In the genomic region with DNA sequence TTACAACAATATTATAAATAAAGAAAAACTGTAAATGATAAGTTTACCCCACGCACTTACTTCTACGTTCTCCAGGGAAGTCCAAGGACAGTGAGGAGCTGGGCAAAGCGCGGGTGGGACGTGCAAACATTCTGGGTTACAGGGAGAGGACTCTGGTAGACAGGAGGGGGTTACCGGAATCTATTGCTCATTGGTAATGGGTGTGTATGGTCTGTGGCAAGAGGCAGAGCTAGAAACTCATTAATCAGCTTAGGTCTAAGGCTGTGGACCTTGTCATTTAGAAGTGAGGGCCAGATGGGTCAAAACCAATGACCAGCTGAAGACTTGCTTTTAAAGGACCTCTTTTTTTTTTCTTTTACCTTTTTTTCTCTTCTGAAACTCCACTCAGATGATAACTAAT, we compare ENCODE assay signal across 19 mouse cellular contexts.
A peak's percentile ranks its signal among the peaks of the same experiment; 100 is the strongest.
DNase-seq lines count a peak whose midpoint lies in the region; ATAC-seq and TF ChIP-seq lines count a peak whose summit lies in the region.
"Had no signal": no experiment of that assay in that cellular context is flagged by ENCODE, and none has a peak within 500 bp of the region (broad histone marks: within the 10 kb centered on the region; RNA-seq: fewer than 3 reads in every experiment).

No protein-coding gene starts in this region.

- H3K4me3 ChIP-seq in kidney, adult 2 months (ENCODE audit: insufficient read depth, low read depth, low read length): peak overlapping the region; percentile 43
- H3K4me3 ChIP-seq in kidney, embryonic 15.5 days (replicated peaks): no peak overlapping the region
- H3K4me3 ChIP-seq in liver, embryonic 13.5 days (replicated peaks): peak overlapping the region; percentile 6; the same call in 1 of the 2 replicates
- peak overlapping the region; percentile 47 for H3K4me3 ChIP-seq in liver, postnatal 0 days (ENCODE audit: low read depth, low read length)
- H3K4me3 ChIP-seq: embryonic facial prominence, embryonic 13.5 days; forebrain, embryonic 10.5 days; heart, embryonic 13.5 days had no signal

- no peak for TF ChIP-seq CTCF in kidney, adult 2 months (conservative IDR thresholded peaks at IDR 0.05; ENCODE audit: insufficient read depth, insufficient read length, low read depth, low read length)
- no peak for TF ChIP-seq CTCF in liver, postnatal 0 days (IDR thresholded peaks at IDR 0.05; ENCODE audit: low read depth)

- TF ChIP-seq EP300 in liver, postnatal 0 days (IDR thresholded peaks at IDR 0.05; ENCODE audit: low read depth): no peak

- no peak overlapping the region for H3K4me2 ChIP-seq in kidney, embryonic 15.5 days
- peak overlapping the region; percentile 21; the same call in 1 of the 2 replicates for H3K4me2 ChIP-seq in liver, embryonic 13.5 days
- H3K4me2 ChIP-seq in liver, postnatal 0 days (ENCODE audit: low read depth, low read length): peak overlapping the region; percentile 58
- H3K4me2 ChIP-seq: embryonic facial prominence, embryonic 13.5 days; heart, embryonic 13.5 days had no signal

- H3K27me3 ChIP-seq in kidney, adult 2 months (replicated peaks; ENCODE audit: control insufficient read depth, insufficient read depth, low read length): no peaks in the 10 kb centered on the region
- no peaks in the 10 kb centered on the region for H3K27me3 ChIP-seq in kidney, embryonic 15.5 days
- no peaks in the 10 kb centered on the region for H3K27me3 ChIP-seq in liver, embryonic 13.5 days
- H3K27me3 ChIP-seq in liver, postnatal 0 days (ENCODE audit: insufficient read depth, low read length): no peaks in the 10 kb centered on the region
- H3K27me3 ChIP-seq: embryonic facial prominence, embryonic 13.5 days; heart, embryonic 13.5 days had no signal

- H3K9me3 ChIP-seq in kidney, embryonic 15.5 days (replicated peaks): no peaks in the 10 kb centered on the region
- H3K9me3 ChIP-seq in liver, embryonic 13.5 days (replicated peaks): no peaks in the 10 kb centered on the region
- H3K9me3 ChIP-seq in liver, postnatal 0 days (ENCODE audit: low read length): no peaks in the 10 kb centered on the region
- H3K9me3 ChIP-seq: embryonic facial prominence, embryonic 13.5 days; forebrain, embryonic 10.5 days; heart, embryonic 13.5 days had no signal

- no peaks in the 10 kb centered on the region for H3K36me3 ChIP-seq in kidney, adult 2 months (ENCODE audit: control insufficient read depth, insufficient read depth, low read length)
- no peaks in the 10 kb centered on the region for H3K36me3 ChIP-seq in kidney, embryonic 15.5 days
- H3K36me3 ChIP-seq in liver, embryonic 13.5 days: no peaks in the 10 kb centered on the region
- no peaks in the 10 kb centered on the region for H3K36me3 ChIP-seq in liver, postnatal 0 days (replicated peaks; ENCODE audit: insufficient read depth, low read length)
- H3K36me3 ChIP-seq: embryonic facial prominence, embryonic 13.5 days; forebrain, embryonic 10.5 days; heart, embryonic 13.5 days had no signal

- peak overlapping the region; percentile 83 for H3K27ac ChIP-seq in kidney, adult 2 months (ENCODE audit: insufficient read depth, low read depth, low read length)
- no peak overlapping the region for H3K27ac ChIP-seq in kidney, embryonic 15.5 days
- no peak overlapping the region for H3K27ac ChIP-seq in liver, embryonic 13.5 days
- H3K27ac ChIP-seq in liver, postnatal 0 days (ENCODE audit: low read depth): peak overlapping the region; percentile 67
- H3K27ac ChIP-seq: embryonic facial prominence, embryonic 13.5 days; forebrain, embryonic 10.5 days; heart, embryonic 13.5 days had no signal

- peak; percentile 71 for DNase-seq in kidney, adult 2 months
- no peak for DNase-seq in kidney, postnatal 14 days
- DNase-seq in kidney, postnatal 36 days: peak; percentile 25 to 46
- DNase-seq in liver, embryonic 13.5 days: no peak
- DNase-seq in liver, postnatal 0 days: peak; percentile 45
- DNase-seq in yolk sac, embryonic 10.5 days (ENCODE audit: low spot score): no peak
- DNase-seq: adrenal gland, adult 2 months; adrenal gland, postnatal 25 days; cerebellum, adult 18-20 months; cerebellum, adult 9-11 months; cerebellum, postnatal 36 days; gastrocnemius, postnatal 36 days; heart, adult 11 months; heart, postnatal 36 days had no signal

- H3K9ac ChIP-seq in kidney, embryonic 15.5 days: no peak overlapping the region
- no peak overlapping the region for H3K9ac ChIP-seq in liver, embryonic 13.5 days
- peak overlapping the region; percentile 48 for H3K9ac ChIP-seq in liver, postnatal 0 days (replicated peaks)
- H3K9ac ChIP-seq: embryonic facial prominence, embryonic 13.5 days; heart, embryonic 13.5 days had no signal

- no peak for TF ChIP-seq POLR2A in kidney, adult 2 months (IDR thresholded peaks at IDR 0.05; ENCODE audit: low read depth, low read length)

- WGBS in kidney, adult 2 months: 73% methylated on average over 6 of the region's 6 CpGs
- 94% methylated on average over 6 of the region's 6 CpGs for WGBS in kidney, embryonic 15.5 days
- 76% methylated on average over 6 of the region's 6 CpGs for WGBS in liver, embryonic 13.5 days (ENCODE audit: insufficient replicate concordance)
- 53% methylated on average over 6 of the region's 6 CpGs for WGBS in liver, postnatal 0 days (ENCODE audit: insufficient replicate concordance)

- ATAC-seq in kidney, embryonic 15.5 days (replicated peaks; ENCODE audit: low FRiP score): no peak
- peak; percentile 80 for ATAC-seq in liver, embryonic 13.5 days (ENCODE audit: low read depth)
- ATAC-seq in liver, postnatal 0 days: peak; percentile 95
- ATAC-seq: forebrain, embryonic 14.5 days had no signal

- H3K4me1 ChIP-seq in kidney, adult 2 months (ENCODE audit: control insufficient read depth, insufficient read depth, low read length): no peaks in the 10 kb centered on the region
- H3K4me1 ChIP-seq in kidney, embryonic 15.5 days: no peaks in the 10 kb centered on the region
- no peaks in the 10 kb centered on the region for H3K4me1 ChIP-seq in liver, embryonic 13.5 days (replicated peaks)
- peaks cover 2% of the 10 kb centered on the region; the same call in 1 of the 2 replicates for H3K4me1 ChIP-seq in liver, postnatal 0 days (ENCODE audit: insufficient read depth)
- H3K4me1 ChIP-seq: forebrain, embryonic 10.5 days had no signal

Comparison
In these comparisons a context has a peak if more than half of its experiments do, and no peak if none do; other contexts are left out.
1. DNase-seq: peak in kidney, adult 2 months (single experiment), kidney, postnatal 36 days (2 of 2) and liver, postnatal 0 days (single experiment); none in kidney, postnatal 14 days (single experiment), liver, embryonic 13.5 days (single experiment) and yolk sac, embryonic 10.5 days (single experiment).
2. H3K27ac ChIP-seq: peak in kidney, adult 2 months (single experiment) and liver, postnatal 0 days (single experiment); none in kidney, embryonic 15.5 days (single experiment) and liver, embryonic 13.5 days (single experiment).